Mouse (Mus musculus): ENCODE measurements at regions not wholly inside any gene's neighbourhood (a gene's known extent, or its start where the extent isn't known, plus 50 kb on each side); places are given as distances from the start of the nearest gene placed in this dataset.

GRCm38 (mm10) chr14:114820677-114821076 is 271.3 kb upstream of the Gpc5 start:
- no peak for DNase-seq

GRCm38 (mm10) chr14:114821098-114821594 is 270.9 kb upstream of the Gpc5 start:
- no peak for DNase-seq

GRCm38 (mm10) chr14:114821672-114822071 is 270.3 kb upstream of the Gpc5 start:
- DNase-seq = no peak

- no peak for DNase-seq
Measured at GRCm38 (mm10) chr14:114826662-114827321, 265.2 kb upstream of the Gpc5 start.

GRCm38 (mm10) chr14:114829310-114829709 is 262.7 kb upstream of the Gpc5 start:
- DNase-seq = no peak

- DNase-seq = no peak
Measured at GRCm38 (mm10) chr14:114832987-114833386, 259.0 kb upstream of the Gpc5 start.

- DNase-seq = no peak
Measured at GRCm38 (mm10) chr14:114836723-114837349, 255.2 kb upstream of the Gpc5 start.

- no peak for DNase-seq
Measured at GRCm38 (mm10) chr14:114837652-114838276, 254.3 kb upstream of the Gpc5 start.

GRCm38 (mm10) chr14:114839340-114839903 is 252.6 kb upstream of the Gpc5 start:
- no peak for DNase-seq

GRCm38 (mm10) chr14:114840766-114841165 is 251.2 kb upstream of the Gpc5 start:
- no peak for DNase-seq

GRCm38 (mm10) chr14:114841552-114841951 is 250.5 kb upstream of the Gpc5 start:
- DNase-seq = no peak

- no peak for DNase-seq
Measured at GRCm38 (mm10) chr14:114842327-114842726, 249.7 kb upstream of the Gpc5 start.

- DNase-seq = no peak
Measured at GRCm38 (mm10) chr14:114843105-114843743, 248.8 kb upstream of the Gpc5 start.

GRCm38 (mm10) chr14:114854324-114855054 is 237.5 kb upstream of the Gpc5 start:
- peak; percentile 12 for DNase-seq

- DNase-seq = no peak
Measured at GRCm38 (mm10) chr14:114855055-114855740, 236.8 kb upstream of the Gpc5 start.

- DNase-seq = no peak
Measured at GRCm38 (mm10) chr14:114855746-114856145, 236.3 kb upstream of the Gpc5 start.

GRCm38 (mm10) chr14:114856243-114857031 is 235.6 kb upstream of the Gpc5 start:
- no peak for DNase-seq

GRCm38 (mm10) chr14:114857171-114857570 is 234.8 kb upstream of the Gpc5 start:
- DNase-seq = no peak

GRCm38 (mm10) chr14:114857689-114858088 is 234.3 kb upstream of the Gpc5 start:
- DNase-seq = no peak

- DNase-seq = no peak
Measured at GRCm38 (mm10) chr14:114863585-114863984, 228.4 kb upstream of the Gpc5 start.

- DNase-seq = no peak
Measured at GRCm38 (mm10) chr14:114864102-114864501, 227.9 kb upstream of the Gpc5 start.

All from cerebellum, adult 9-10 months (tissue).